Mouse (Mus musculus): ENCODE measurements around the gene Pmf1.

- TF ChIP-seq POLR2A (IDR thresholded peaks at IDR 0.05; ENCODE audit: insufficient read depth, low read length) (no peak), EP300 (IDR thresholded peaks at IDR 0.05; ENCODE audit: insufficient read depth, low read depth, low read length) (no peak), CTCF (IDR thresholded peaks at IDR 0.05; ENCODE audit: low read depth, low read length) (no peak)
Measured at GRCm38 (mm10) chr3:88420771-88421170, 10.6 kb upstream of the Pmf1 start.

Data from ES-Bruce4 (cell line).